Mouse (Mus musculus): ENCODE results near the gene Piwil1.

- TF ChIP-seq CTCF (conservative IDR thresholded peaks at IDR 0.05 in 1 of 2, IDR thresholded peaks at IDR 0.05 in 1 of 2; ENCODE audit: low read depth in 2 of 2, low read length in 2 of 2) (no peak), POLR2A (IDR thresholded peaks at IDR 0.05; ENCODE audit: low read depth, low read length) (no peak), BHLHE40 (IDR thresholded peaks at IDR 0.05; ENCODE audit: low read depth, low read length) (no peak), CHD2 (IDR thresholded peaks at IDR 0.05; ENCODE audit: low read length) (no peak), MAX (IDR thresholded peaks at IDR 0.05; ENCODE audit: low read length) (no peak), E2F4 (IDR thresholded peaks at IDR 0.05; ENCODE audit: insufficient replicate concordance, low read depth, low read length) (no peak), EP300 (IDR thresholded peaks at IDR 0.05; ENCODE audit: low read length) (no peak)
Observed at GRCm38 (mm10) chr5:128667303-128667702, 35.0 kb upstream of the Piwil1 start.

Measured in CH12.LX (cell line).